Mouse (Mus musculus) forebrain, embryonic 13.5 days (tissue): ENCODE measurements at regions not wholly inside any gene's neighbourhood (a gene's known extent, or its start where the extent isn't known, plus 50 kb on each side); places are given as distances from the start of the nearest gene placed in this dataset.

Experiments
- ATAC-seq: fragments of 200-750 bp; cut with Nextera tagmentation; 2 replicates; pipeline ENCODE4 v1.8.0; 2017
- H3K27ac ChIP-seq: fragments of 300-500 bp; sonication (generic); 2 replicates; pipeline ENCODE4 v1.5.1; 2015; ENCODE audit warnings: inconsistent platforms, mild to moderate bottlenecking, moderate library complexity
- H3K27me3 ChIP-seq: fragments of 300-500 bp; sonication (generic); 2 replicates; pipeline ENCODE4 v1.6.1; 2015; ENCODE audit warnings: mild to moderate bottlenecking, inconsistent platforms
- H3K36me3 ChIP-seq: fragments of 300-500 bp; sonication (generic); 2 replicates; pipeline ENCODE4 v1.6.1; 2015; ENCODE audit warnings: mild to moderate bottlenecking, inconsistent platforms; ENCODE audit not compliant: poor library complexity, severe bottlenecking
- H3K4me1 ChIP-seq: fragments of 300-500 bp; sonication (generic); 2 replicates; pipeline ENCODE4 v1.6.1; 2015; ENCODE audit warnings: inconsistent platforms
- H3K4me2 ChIP-seq: fragments of 300-500 bp; sonication (generic); 2 replicates; pipeline ENCODE4 v1.6.1; 2015; ENCODE audit warnings: inconsistent platforms, mild to moderate bottlenecking, moderate library complexity
- H3K4me3 ChIP-seq: fragments of 300-500 bp; sonication (generic); 2 replicates; pipeline ENCODE4 v1.5.1; 2015; ENCODE audit warnings: mild to moderate bottlenecking, inconsistent platforms
- H3K9ac ChIP-seq: fragments of 300-500 bp; sonication (generic); 2 replicates; pipeline ENCODE4 v1.6.1; 2015; ENCODE audit warnings: mild to moderate bottlenecking, inconsistent platforms
- H3K9me3 ChIP-seq: fragments of 300-500 bp; sonication (generic); replicated peaks from 2 replicates; pipeline ENCODE4 v1.6.1; 2016; ENCODE audit warnings: inconsistent platforms
- WGBS: fragments of 180-500 bp; shearing (Covaris S2); methylation state at CpG from one replicate; pipeline ENCODE4 v1.1.7; 2015; 5-methylcytosine and 5-hydroxymethylcytosine counted together

- 59% methylated on average over 3 of the region's 3 CpGs for WGBS
- peak; percentile 71 for ATAC-seq
- H3K4me3 ChIP-seq, result no peak overlapping the region
These were observed 111.9 kb upstream of the Cdh6 start for GRCm38 (mm10) chr15:13285355-13285754.

GRCm38 (mm10) chr15:13284219-13284618, 110.7 kb upstream of the Cdh6 start:
- Histone ChIP-seq H3K9me3 (no peaks in the 10 kb centered on the region), H3K4me3 (no peak overlapping the region), H3K27me3 (no peaks in the 10 kb centered on the region), H3K9ac (no peak overlapping the region), H3K4me1 (peaks cover 26% of the 10 kb centered on the region), H3K36me3 (no peaks in the 10 kb centered on the region), H3K4me2 (no peak overlapping the region), H3K27ac (no peak overlapping the region)
- 75% methylated on average over 2 of the region's 2 CpGs for WGBS
- peak; percentile 76 for ATAC-seq

More at GRCm38 (mm10) chr15:13285355-13285754, 111.9 kb upstream of the Cdh6 start:
- Histone ChIP-seq H3K36me3 (no peaks in the 10 kb centered on the region), H3K4me1 (peaks cover 31% of the 10 kb centered on the region), H3K9ac (no peak overlapping the region), H3K9me3 (no peaks in the 10 kb centered on the region), H3K4me2 (no peak overlapping the region), H3K27me3 (0 out of 2 replicates have a peak, but pooled peaks cover 2% of the 10 kb centered on the region), H3K27ac (no peak overlapping the region)

- no peak overlapping the region for H3K27ac ChIP-seq
- no peaks in the 10 kb centered on the region for H3K36me3 ChIP-seq
- H3K4me2 ChIP-seq, result no peak overlapping the region
- H3K4me1 ChIP-seq, result peaks cover 20% of the 10 kb centered on the region
- H3K9me3 ChIP-seq, result no peaks in the 10 kb centered on the region
- no peaks in the 10 kb centered on the region for H3K27me3 ChIP-seq
- H3K9ac ChIP-seq, result no peak overlapping the region
- WGBS, result 87% methylated on average over 5 of the region's 5 CpGs
- ATAC-seq, result no peak
- no peak overlapping the region for H3K4me3 ChIP-seq
These were observed 109.6 kb upstream of the Cdh6 start for GRCm38 (mm10) chr15:13283106-13283505.

- 58% methylated on average over 8 of the region's 8 CpGs for WGBS
- Histone ChIP-seq H3K27ac (no peak overlapping the region), H3K9ac (no peak overlapping the region), H3K36me3 (no peaks in the 10 kb centered on the region), H3K4me2 (no peak overlapping the region), H3K4me3 (no peak overlapping the region), H3K27me3 (no peaks in the 10 kb centered on the region), H3K4me1 (peaks cover 24% of the 10 kb centered on the region), H3K9me3 (no peaks in the 10 kb centered on the region)
- ATAC-seq, result peak; percentile 79
These were observed 103.4 kb upstream of the Cdh6 start for GRCm38 (mm10) chr15:13276909-13277235.

GRCm38 (mm10) chr15:13276225-13276908, 102.9 kb upstream of the Cdh6 start:
- no peak overlapping the region for H3K4me2 ChIP-seq
- H3K27me3 ChIP-seq, result no peaks in the 10 kb centered on the region
- peak; percentile 54 for ATAC-seq
- WGBS, result 8% methylated on average over 5 of the region's 5 CpGs
- peaks cover 24% of the 10 kb centered on the region for H3K4me1 ChIP-seq
- no peak overlapping the region for H3K4me3 ChIP-seq
- H3K36me3 ChIP-seq, result no peaks in the 10 kb centered on the region
- no peak overlapping the region for H3K27ac ChIP-seq
- no peaks in the 10 kb centered on the region for H3K9me3 ChIP-seq
- no peak overlapping the region for H3K9ac ChIP-seq

- WGBS, result 11% methylated on average over 5 of the region's 5 CpGs
- peaks cover 24% of the 10 kb centered on the region for H3K4me1 ChIP-seq
- no peak overlapping the region for H3K4me2 ChIP-seq
- no peaks in the 10 kb centered on the region for H3K27me3 ChIP-seq
- no peak overlapping the region for H3K27ac ChIP-seq
- no peaks in the 10 kb centered on the region for H3K36me3 ChIP-seq
- H3K9ac ChIP-seq, result no peak overlapping the region
- H3K4me3 ChIP-seq, result no peak overlapping the region
- no peaks in the 10 kb centered on the region for H3K9me3 ChIP-seq
- ATAC-seq, result no peak
These were observed 101.9 kb upstream of the Cdh6 start for GRCm38 (mm10) chr15:13275326-13275725.

- peaks cover 24% of the 10 kb centered on the region for H3K4me1 ChIP-seq
- H3K9ac ChIP-seq, result no peak overlapping the region
- no peak overlapping the region for H3K4me3 ChIP-seq
- no peak overlapping the region for H3K27ac ChIP-seq
- 92% methylated on average over 5 of the region's 5 CpGs for WGBS
- no peaks in the 10 kb centered on the region for H3K9me3 ChIP-seq
- no peak overlapping the region for H3K4me2 ChIP-seq
- H3K36me3 ChIP-seq, result no peaks in the 10 kb centered on the region
- ATAC-seq, result no peak
- no peaks in the 10 kb centered on the region for H3K27me3 ChIP-seq
These were observed 101.0 kb upstream of the Cdh6 start for GRCm38 (mm10) chr15:13274366-13275067.

GRCm38 (mm10) chr15:13246053-13246696, 72.7 kb upstream of the Cdh6 start:
- H3K4me1 ChIP-seq, result no peaks in the 10 kb centered on the region
- H3K36me3 ChIP-seq, result no peaks in the 10 kb centered on the region
- no peak overlapping the region for H3K4me3 ChIP-seq
- 92% methylated on average over 11 of the region's 11 CpGs for WGBS
- H3K4me2 ChIP-seq, result no peak overlapping the region
- ATAC-seq, result no peak
- no peaks in the 10 kb centered on the region for H3K9me3 ChIP-seq
- H3K9ac ChIP-seq, result no peak overlapping the region
- no peak overlapping the region for H3K27ac ChIP-seq
- H3K27me3 ChIP-seq, result no peaks in the 10 kb centered on the region

- no peaks in the 10 kb centered on the region for H3K9me3 ChIP-seq
- H3K4me1 ChIP-seq, result no peaks in the 10 kb centered on the region
- no peak overlapping the region for H3K27ac ChIP-seq
- no peaks in the 10 kb centered on the region for H3K27me3 ChIP-seq
- whole genome bisulfite sequencing, result 78% methylated on average over 14 of the region's 14 CpGs
- H3K4me2 ChIP-seq, result no peak overlapping the region
- H3K9ac ChIP-seq, result no peak overlapping the region
- H3K36me3 ChIP-seq, result no peaks in the 10 kb centered on the region
- no peak for ATAC-seq
- H3K4me3 ChIP-seq, result no peak overlapping the region
These were observed 70.8 kb upstream of the Cdh6 start for GRCm38 (mm10) chr15:13244306-13244705.

- Histone ChIP-seq H3K36me3 (no peaks in the 10 kb centered on the region), H3K4me1 (no peaks in the 10 kb centered on the region), H3K27ac (no peak overlapping the region), H3K27me3 (no peaks in the 10 kb centered on the region), H3K9ac (no peak overlapping the region), H3K4me2 (no peak overlapping the region), H3K4me3 (no peak overlapping the region), H3K9me3 (no peaks in the 10 kb centered on the region)
- WGBS, result 92% methylated on average over 4 of the region's 4 CpGs
- ATAC-seq, result no peak
These were observed 70.1 kb upstream of the Cdh6 start for GRCm38 (mm10) chr15:13243561-13243960.

- H3K9me3 ChIP-seq, result no peaks in the 10 kb centered on the region
- no peak overlapping the region for H3K4me2 ChIP-seq
- no peak overlapping the region for H3K9ac ChIP-seq
- no peaks in the 10 kb centered on the region for H3K27me3 ChIP-seq
- 67% methylated on average over 7 of the region's 7 CpGs for WGBS
- H3K4me3 ChIP-seq, result no peak overlapping the region
- H3K4me1 ChIP-seq, result no peaks in the 10 kb centered on the region
- H3K36me3 ChIP-seq, result no peaks in the 10 kb centered on the region
- H3K27ac ChIP-seq, result no peak overlapping the region
- ATAC-seq, result no peak
These were observed 67.5 kb upstream of the Cdh6 start for GRCm38 (mm10) chr15:13240931-13241330.

GRCm38 (mm10) chr15:13236869-13237507, 63.5 kb upstream of the Cdh6 start:
- H3K27me3 ChIP-seq, result no peaks in the 10 kb centered on the region
- no peak overlapping the region for H3K27ac ChIP-seq
- H3K4me3 ChIP-seq, result no peak overlapping the region
- ATAC-seq, result no peak
- no peak overlapping the region for H3K4me2 ChIP-seq
- no peaks in the 10 kb centered on the region for H3K36me3 ChIP-seq
- no peaks in the 10 kb centered on the region for H3K4me1 ChIP-seq
- no peaks in the 10 kb centered on the region for H3K9me3 ChIP-seq
- no peak overlapping the region for H3K9ac ChIP-seq
- WGBS, result 86% methylated on average over 7 of the region's 8 CpGs
